Mouse (Mus musculus) forebrain, embryonic 13.5 days (tissue): ENCODE measurements around the gene Chdh. TPM values are rescaled to one million over a fixed set of nuclear protein-coding genes. Genes with fewer than 3 reads are reported as not detected.

Experiments used
- ATAC-seq: fragments of 200-750 bp; cut with Nextera tagmentation; 2 replicates; pipeline ENCODE4 v1.8.0; 2017
- H3K27ac ChIP-seq: fragments of 300-500 bp; sonication (generic); 2 replicates; pipeline ENCODE4 v1.5.1; 2015; ENCODE audit warnings: inconsistent platforms, mild to moderate bottlenecking, moderate library complexity
- H3K27me3 ChIP-seq: fragments of 300-500 bp; sonication (generic); 2 replicates; pipeline ENCODE4 v1.6.1; 2015; ENCODE audit warnings: mild to moderate bottlenecking, inconsistent platforms
- H3K36me3 ChIP-seq: fragments of 300-500 bp; sonication (generic); 2 replicates; pipeline ENCODE4 v1.6.1; 2015; ENCODE audit warnings: mild to moderate bottlenecking, inconsistent platforms; ENCODE audit not compliant: poor library complexity, severe bottlenecking
- H3K4me1 ChIP-seq: fragments of 300-500 bp; sonication (generic); 2 replicates; pipeline ENCODE4 v1.6.1; 2015; ENCODE audit warnings: inconsistent platforms
- H3K4me2 ChIP-seq: fragments of 300-500 bp; sonication (generic); 2 replicates; pipeline ENCODE4 v1.6.1; 2015; ENCODE audit warnings: inconsistent platforms, mild to moderate bottlenecking, moderate library complexity
- H3K4me3 ChIP-seq: fragments of 300-500 bp; sonication (generic); 2 replicates; pipeline ENCODE4 v1.5.1; 2015; ENCODE audit warnings: mild to moderate bottlenecking, inconsistent platforms
- H3K9ac ChIP-seq: fragments of 300-500 bp; sonication (generic); 2 replicates; pipeline ENCODE4 v1.6.1; 2015; ENCODE audit warnings: mild to moderate bottlenecking, inconsistent platforms
- H3K9me3 ChIP-seq: fragments of 300-500 bp; sonication (generic); replicated peaks from 2 replicates; pipeline ENCODE4 v1.6.1; 2016; ENCODE audit warnings: inconsistent platforms
- WGBS: fragments of 180-500 bp; shearing (Covaris S2); methylation state at CpG from one replicate; pipeline ENCODE4 v1.1.7; 2015; 5-methylcytosine and 5-hydroxymethylcytosine counted together
- polyA plus RNA-seq: library from polyadenylated mRNA; unstranded; fragments of >200 nt; fragmentation: Nextera tagmentation; extraction: Ambion mirVana; gene quantifications from 2 replicates; pipeline ENCODE4 v1.2.1, GENCODE M21; 2015

Chdh gene
- polyA plus RNA-seq, 1 experiment from 2014 or later = 0.04 TPM

GRCm38 (mm10) chr14:30043356-30043940, 34.6 kb downstream of the Chdh start:
- Histone ChIP-seq H3K4me2 (no peak overlapping the region), H3K4me3 (no peak overlapping the region), H3K27me3 (no peaks in the 10 kb centered on the region), H3K27ac (no peak overlapping the region), H3K36me3 (no peaks in the 10 kb centered on the region), H3K9me3 (no peaks in the 10 kb centered on the region), H3K9ac (no peak overlapping the region), H3K4me1 (no peaks in the 10 kb centered on the region)
- 90% methylated on average over 7 of the region's 7 CpGs for WGBS
- no peak for ATAC-seq

GRCm38 (mm10) chr14:30045239-30045638, 36.4 kb downstream of the Chdh start:
- Histone ChIP-seq H3K4me1 (peaks cover 7% of the 10 kb centered on the region; the same call in 1 of the 2 replicates), H3K36me3 (no peaks in the 10 kb centered on the region), H3K4me3 (no peak overlapping the region), H3K9ac (no peak overlapping the region), H3K27ac (no peak overlapping the region), H3K4me2 (no peak overlapping the region), H3K27me3 (no peaks in the 10 kb centered on the region), H3K9me3 (no peaks in the 10 kb centered on the region)
- WGBS = 90% methylated on average over 10 of the region's 10 CpGs
- ATAC-seq = no peak

GRCm38 (mm10) chr14:30045704-30046220, 36.9 kb downstream of the Chdh start:
- Histone ChIP-seq H3K9me3 (no peaks in the 10 kb centered on the region), H3K4me2 (no peak overlapping the region), H3K4me1 (peaks cover 7% of the 10 kb centered on the region; the same call in 1 of the 2 replicates), H3K4me3 (no peak overlapping the region), H3K27me3 (no peaks in the 10 kb centered on the region), H3K9ac (no peak overlapping the region), H3K36me3 (no peaks in the 10 kb centered on the region), H3K27ac (no peak overlapping the region)
- ATAC-seq = no peak
- WGBS = 84% methylated on average over 8 of the region's 8 CpGs

- no peak overlapping the region for H3K4me3 ChIP-seq
- no peak for ATAC-seq
- H3K9ac ChIP-seq = no peak overlapping the region
- no peak overlapping the region for H3K4me2 ChIP-seq
- H3K36me3 ChIP-seq = no peaks in the 10 kb centered on the region
- H3K9me3 ChIP-seq = no peaks in the 10 kb centered on the region
- H3K4me1 ChIP-seq = peaks cover 7% of the 10 kb centered on the region; the same call in 1 of the 2 replicates
- 97% methylated on average over 4 of the region's 4 CpGs for WGBS
- no peak overlapping the region for H3K27ac ChIP-seq
- no peaks in the 10 kb centered on the region for H3K27me3 ChIP-seq
Measured at GRCm38 (mm10) chr14:30046976-30047375, 38.2 kb downstream of the Chdh start.

- 75% methylated on average over 3 of the region's 3 CpGs for WGBS
- no peak overlapping the region for H3K4me2 ChIP-seq
- H3K4me3 ChIP-seq = no peak overlapping the region
- no peaks in the 10 kb centered on the region for H3K27me3 ChIP-seq
- no peak for ATAC-seq
- no peak overlapping the region for H3K27ac ChIP-seq
- no peaks in the 10 kb centered on the region for H3K9me3 ChIP-seq
- H3K36me3 ChIP-seq = no peaks in the 10 kb centered on the region
- H3K9ac ChIP-seq = no peak overlapping the region
- H3K4me1 ChIP-seq = peaks cover 7% of the 10 kb centered on the region; the same call in 1 of the 2 replicates
Measured at GRCm38 (mm10) chr14:30048049-30048448, 39.2 kb downstream of the Chdh start.

GRCm38 (mm10) chr14:30050280-30050679, 41.5 kb downstream of the Chdh start:
- H3K36me3 ChIP-seq = no peaks in the 10 kb centered on the region
- H3K4me2 ChIP-seq = no peak overlapping the region
- peaks cover 7% of the 10 kb centered on the region; the same call in 1 of the 2 replicates for H3K4me1 ChIP-seq
- 86% methylated on average over 8 of the region's 8 CpGs for WGBS
- H3K27me3 ChIP-seq = no peaks in the 10 kb centered on the region
- H3K27ac ChIP-seq = no peak overlapping the region
- H3K4me3 ChIP-seq = no peak overlapping the region
- no peak for ATAC-seq
- H3K9me3 ChIP-seq = no peaks in the 10 kb centered on the region
- no peak overlapping the region for H3K9ac ChIP-seq

GRCm38 (mm10) chr14:30054922-30055321, 46.1 kb downstream of the Chdh start:
- H3K4me3 ChIP-seq = no peak overlapping the region
- 81% methylated on average over 7 of the region's 7 CpGs for WGBS

GRCm38 (mm10) chr14:30056031-30056766, 47.4 kb downstream of the Chdh start:
- WGBS = 43% methylated on average over 13 of the region's 13 CpGs
- Histone ChIP-seq H3K27me3 (no peaks in the 10 kb centered on the region), H3K9ac (no peak overlapping the region), H3K4me3 (no peak overlapping the region), H3K4me2 (peak overlapping the region; percentile 27), H3K9me3 (no peaks in the 10 kb centered on the region), H3K27ac (peak overlapping the region; percentile 68), H3K4me1 (peaks cover 13% of the 10 kb centered on the region), H3K36me3 (no peaks in the 10 kb centered on the region)
- peak; percentile 96 for ATAC-seq

More at GRCm38 (mm10) chr14:30054922-30055321, 46.1 kb downstream of the Chdh start:
- no peaks in the 10 kb centered on the region for H3K36me3 ChIP-seq
- no peak for ATAC-seq
- peaks cover 16% of the 10 kb centered on the region for H3K4me1 ChIP-seq
- H3K27ac ChIP-seq = no peak overlapping the region
- no peaks in the 10 kb centered on the region for H3K9me3 ChIP-seq
- H3K27me3 ChIP-seq = no peaks in the 10 kb centered on the region
- no peak overlapping the region for H3K9ac ChIP-seq
- no peak overlapping the region for H3K4me2 ChIP-seq

GRCm38 (mm10) chr14:30064864-30065263, 56.0 kb downstream of the Chdh start:
- no peak overlapping the region for H3K9ac ChIP-seq
- no peak for ATAC-seq
- WGBS = 78% methylated on average over 2 of the region's 2 CpGs
- H3K27ac ChIP-seq = no peak overlapping the region
- H3K36me3 ChIP-seq = no peaks in the 10 kb centered on the region
- no peak overlapping the region for H3K4me3 ChIP-seq
- H3K9me3 ChIP-seq = no peaks in the 10 kb centered on the region
- no peaks in the 10 kb centered on the region for H3K4me1 ChIP-seq
- H3K4me2 ChIP-seq = no peak overlapping the region
- no peaks in the 10 kb centered on the region for H3K27me3 ChIP-seq

GRCm38 (mm10) chr14:30066752-30067151, 57.9 kb downstream of the Chdh start:
- H3K4me3 ChIP-seq = no peak overlapping the region
- no peak overlapping the region for H3K9ac ChIP-seq
- no peak overlapping the region for H3K27ac ChIP-seq
- no peaks in the 10 kb centered on the region for H3K4me1 ChIP-seq
- ATAC-seq = no peak
- no peaks in the 10 kb centered on the region for H3K36me3 ChIP-seq
- H3K4me2 ChIP-seq = no peak overlapping the region
- no peaks in the 10 kb centered on the region for H3K27me3 ChIP-seq
- H3K9me3 ChIP-seq = no peaks in the 10 kb centered on the region
- WGBS = 97% methylated on average over 6 of the region's 12 CpGs

GRCm38 (mm10) chr14:30068566-30068965, 59.7 kb downstream of the Chdh start:
- no peak overlapping the region for H3K9ac ChIP-seq
- no peak overlapping the region for H3K27ac ChIP-seq
- H3K27me3 ChIP-seq = no peaks in the 10 kb centered on the region
- 75% methylated on average over 3 of the region's 3 CpGs for WGBS
- no peaks in the 10 kb centered on the region for H3K9me3 ChIP-seq
- ATAC-seq = no peak
- H3K4me2 ChIP-seq = no peak overlapping the region
- H3K4me3 ChIP-seq = no peak overlapping the region
- H3K4me1 ChIP-seq = no peaks in the 10 kb centered on the region
- no peaks in the 10 kb centered on the region for H3K36me3 ChIP-seq

- Histone ChIP-seq H3K9ac (no peak overlapping the region), H3K4me2 (no peak overlapping the region), H3K36me3 (no peaks in the 10 kb centered on the region), H3K27ac (no peak overlapping the region), H3K9me3 (no peaks in the 10 kb centered on the region), H3K27me3 (no peaks in the 10 kb centered on the region), H3K4me3 (no peak overlapping the region), H3K4me1 (peaks cover 6% of the 10 kb centered on the region; the same call in 1 of the 2 replicates)
- WGBS = 78% methylated on average over 7 of the region's 7 CpGs
- ATAC-seq = no peak
Measured at GRCm38 (mm10) chr14:30075268-30075887, 66.6 kb downstream of the Chdh start.
